In genomic region chr10:95501033-95501432, GRCm38 (mm10) we compare ENCODE assay signal across 8 mouse cellular contexts. TPM values are rescaled to one million over a fixed set of nuclear protein-coding genes. Genes with fewer than 3 reads are reported as not detected.
A peak's percentile ranks its signal among the peaks of the same experiment; 100 is the strongest.
DNase-seq lines count a peak whose midpoint lies in the region; ATAC-seq and TF ChIP-seq lines count a peak whose summit lies in the region.

No protein-coding gene starts in this region.

- peak overlapping the region; percentile 25 for H3ac ChIP-seq in myocyte (ENCODE audit: control insufficient read depth, insufficient read length)

- WGBS in kidney, postnatal 0 days: 0% methylated on average over 7 of the region's 7 CpGs
- 3% methylated on average over 7 of the region's 7 CpGs for WGBS in hindbrain, embryonic 16.5 days

- H3K9ac ChIP-seq in kidney, postnatal 0 days (ENCODE audit: low read depth, low read length): peak overlapping the region; percentile 81
- peak overlapping the region; percentile 82 for H3K9ac ChIP-seq in hindbrain, embryonic 16.5 days (ENCODE audit: low read depth, low read length)

- no peaks in the 10 kb centered on the region for H3K4me1 ChIP-seq in kidney, postnatal 0 days (replicated peaks; ENCODE audit: insufficient read depth, low read length)
- H3K4me1 ChIP-seq in brown adipose tissue, adult 24 weeks (ENCODE audit: control insufficient read depth, insufficient read depth, insufficient read length, low read length): no peaks in the 10 kb centered on the region
- peaks cover 9% of the 10 kb centered on the region for H3K4me1 ChIP-seq in hindbrain, embryonic 16.5 days (ENCODE audit: control insufficient read depth, insufficient read depth, low read depth, low read length)

- peak overlapping the region; percentile 87 for H3K27ac ChIP-seq in kidney, postnatal 0 days
- peak overlapping the region; percentile 94 for H3K27ac ChIP-seq in brown adipose tissue, adult 24 weeks (replicated peaks; ENCODE audit: low read depth, low read length)
- peak overlapping the region; percentile 88 for H3K27ac ChIP-seq in hindbrain, embryonic 16.5 days (ENCODE audit: low read depth, low read length)

- TF ChIP-seq POLR2A in myocyte (IDR thresholded peaks at IDR 0.05; ENCODE audit: insufficient read length, low read depth): no peak

- H3K9me3 ChIP-seq in kidney, postnatal 0 days (replicated peaks; ENCODE audit: low read length): no peaks in the 10 kb centered on the region
- no peaks in the 10 kb centered on the region for H3K9me3 ChIP-seq in hindbrain, embryonic 16.5 days (ENCODE audit: control insufficient read depth, low read length)

- H3K27me3 ChIP-seq in kidney, postnatal 0 days (ENCODE audit: insufficient read depth, low read length): no peaks in the 10 kb centered on the region
- no peaks in the 10 kb centered on the region for H3K27me3 ChIP-seq in hindbrain, embryonic 16.5 days (replicated peaks; ENCODE audit: control insufficient read depth, insufficient read depth, low read length)
- H3K27me3 ChIP-seq in myocyte (ENCODE audit: control insufficient read depth, insufficient read depth, insufficient read length): no peaks in the 10 kb centered on the region

- H3K79me2 ChIP-seq in myocyte (ENCODE audit: control insufficient read depth, insufficient read depth): peaks cover 21% of the 10 kb centered on the region

- peak overlapping the region; percentile 91 for H3K4me3 ChIP-seq in kidney, postnatal 0 days (replicated peaks; ENCODE audit: low read depth, low read length)
- peak overlapping the region; percentile 100 for H3K4me3 ChIP-seq in brown adipose tissue, adult 24 weeks (ENCODE audit: insufficient read depth, low read depth, low read length)
- peak overlapping the region; percentile 65 for H3K4me3 ChIP-seq in hindbrain, embryonic 16.5 days (ENCODE audit: low read length)
- peak overlapping the region; percentile 54 for H3K4me3 ChIP-seq in myocyte

- no peak for ATAC-seq in kidney, postnatal 0 days (replicated peaks; ENCODE audit: low FRiP score, low read depth)
- peak; percentile 43; the same call in 1 of the 2 replicates for ATAC-seq in hindbrain, embryonic 16.5 days

- peak; percentile 21 for DNase-seq in kidney, postnatal 0 days (ENCODE audit: low spot score)
- no peak for DNase-seq in kidney, adult 18-20 months
- DNase-seq in adrenal gland, adult (ENCODE audit: inconsistent age in 2 of 2, low spot score in 1 of 2): no peak
- DNase-seq in thymus, postnatal 10 days (ENCODE audit: low spot score in 2 of 2): no peak
- no peak for DNase-seq in kidney, adult 9 months

- H3K4me2 ChIP-seq in kidney, postnatal 0 days (ENCODE audit: low read length): peak overlapping the region; percentile 76
- peak overlapping the region; percentile 69 for H3K4me2 ChIP-seq in hindbrain, embryonic 16.5 days (ENCODE audit: low read length)
- H3K4me2 ChIP-seq in myocyte (ENCODE audit: low read depth): peak overlapping the region; percentile 79

- H3K36me3 ChIP-seq in kidney, postnatal 0 days (ENCODE audit: insufficient read depth, low read length): no peaks in the 10 kb centered on the region
- H3K36me3 ChIP-seq in hindbrain, embryonic 16.5 days (ENCODE audit: control insufficient read depth, insufficient read depth, low read length): peaks cover 3% of the 10 kb centered on the region; the same call in 1 of the 2 replicates
- H3K36me3 ChIP-seq in myocyte (ENCODE audit: control insufficient read depth, insufficient read depth): peaks cover 4% of the 10 kb centered on the region

- 0 out of 2 replicates have a peak, but pooled peaks have one; percentile 3 for TF ChIP-seq CTCF in kidney, postnatal 0 days (IDR thresholded peaks at IDR 0.05; ENCODE audit: low read depth)

TF ChIP-seq in myocyte, 11 proteins besides CTCF, POLR2A, EP300 and RAD21:
- TF ChIP-seq REST (IDR thresholded peaks at IDR 0.05; ENCODE audit: insufficient read depth, insufficient read length) (no peak), SRF (IDR thresholded peaks at IDR 0.05; ENCODE audit: control insufficient read depth, insufficient read length, low read depth) (no peak), E2F4 (IDR thresholded peaks at IDR 0.05; ENCODE audit: insufficient read depth) (no peak), TCF3 (IDR thresholded peaks at IDR 0.05; ENCODE audit: insufficient read length, low read depth) (no peak), TCF12 (IDR thresholded peaks at IDR 0.05; ENCODE audit: insufficient read depth, poor library complexity, severe bottlenecking) (no peak), MYOG (IDR thresholded peaks at IDR 0.05; ENCODE audit: control insufficient read depth in 1 of 3, insufficient read depth in 1 of 3, insufficient read length in 2 of 3, low read depth in 2 of 3) (no peak), MAX (IDR thresholded peaks at IDR 0.05; ENCODE audit: low read depth) (no peak), CEBPB (IDR thresholded peaks at IDR 0.05; ENCODE audit: insufficient read depth, poor library complexity, severe bottlenecking) (no peak), MYOD1 (IDR thresholded peaks at IDR 0.05; ENCODE audit: control insufficient read depth in 1 of 3, insufficient read length in 2 of 3, low read depth in 2 of 3) (no peak), POLR2AphosphoS2 (IDR thresholded peaks at IDR 0.05; ENCODE audit: insufficient read length, low read depth) (no peak), USF1 (IDR thresholded peaks at IDR 0.05; ENCODE audit: low read depth) (no peak)

RNA-seq across cellular contexts. Expression of gene Mrpl42, which starts 0.7 kb away (rescaled TPM):
- 427 and 432 TPM in 2 replicates for polyA plus RNA-seq in kidney, postnatal 0 days (2015; fragmentation: Nextera tagmentation; extraction: Ambion mirVana)
- polyA plus RNA-seq in brown adipose tissue, adult 24 weeks (2012; ENCODE audit: insufficient read depth, insufficient read length, missing spikeins): 749 and 770 TPM in 2 replicates
- polyA plus RNA-seq in hindbrain, embryonic 16.5 days (2015; fragmentation: Nextera tagmentation; extraction: Ambion mirVana): 260 and 270 TPM in 2 replicates
- 177 TPM for polyA plus RNA-seq in myocyte (2012; fragmentation: generic; extraction: Trizol)

RNA-seq across cellular contexts. Expression of gene Ube2n, which starts 13.9 kb away (rescaled TPM):
- 277 and 296 TPM in 2 replicates for polyA plus RNA-seq in kidney, postnatal 0 days (2015; fragmentation: Nextera tagmentation; extraction: Ambion mirVana)
- 99.2 and 117 TPM in 2 replicates for polyA plus RNA-seq in brown adipose tissue, adult 24 weeks (2012; ENCODE audit: insufficient read depth, insufficient read length, missing spikeins)
- 387 and 395 TPM in 2 replicates for polyA plus RNA-seq in hindbrain, embryonic 16.5 days (2015; fragmentation: Nextera tagmentation; extraction: Ambion mirVana)
- 157 TPM for polyA plus RNA-seq in myocyte (2012; fragmentation: generic; extraction: Trizol)
